Mouse (Mus musculus) adipocyte (in vitro differentiated cells): ENCODE measurements around the gene Znrd1as.

ENCODE experiments used
- DNase-seq: peaks from one replicate; pipeline ENCODE4 v3.0.0-alpha.2; 2016; ENCODE audit warnings: low spot score

Znrd1as gene

GRCm38 (mm10) chr17:36957999-36958743 lies at the start of gene Znrd1as, which contains the start of gene Znrd1:
Gene Znrd1as (plus strand): TSS chr17:36958592.
Gene Znrd1 (minus strand): TSS chr17:36958559.
- DNase-seq = peak; percentile 99

GRCm38 (mm10) chr17:36909802-36910201 lies 48.6 kb upstream of the Znrd1as start:
- DNase-seq = no peak

- DNase-seq = no peak
Measured at GRCm38 (mm10) chr17:36912031-36912430, 46.4 kb upstream of the Znrd1as start.

GRCm38 (mm10) chr17:36914108-36914507 lies 44.3 kb upstream of the Znrd1as start:
- DNase-seq = peak; percentile 86

DNA sequence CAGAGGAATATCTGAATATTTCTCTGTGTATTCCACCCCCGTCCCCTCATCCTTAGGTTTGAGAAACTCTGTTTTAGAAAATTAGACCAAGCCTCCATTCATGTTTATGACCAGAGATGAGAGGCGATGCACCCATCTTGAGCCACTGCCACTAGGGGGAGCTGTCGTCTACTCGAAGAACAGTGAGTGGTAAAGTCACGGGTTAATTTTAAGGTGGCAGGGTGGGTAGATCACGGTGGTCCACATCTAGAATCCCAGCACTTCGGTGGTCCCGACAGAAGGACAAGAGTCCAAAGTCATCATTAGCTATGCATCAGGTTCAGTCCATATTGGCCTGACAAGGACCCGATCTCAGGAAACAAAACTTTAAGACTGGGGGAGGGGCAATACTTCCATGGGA lies 43.3 kb upstream of the Znrd1as start:
- DNase-seq = peak; percentile 64

GRCm38 (mm10) chr17:36920239-36920638 lies 38.2 kb upstream of the Znrd1as start:
- DNase-seq = no peak

DNA sequence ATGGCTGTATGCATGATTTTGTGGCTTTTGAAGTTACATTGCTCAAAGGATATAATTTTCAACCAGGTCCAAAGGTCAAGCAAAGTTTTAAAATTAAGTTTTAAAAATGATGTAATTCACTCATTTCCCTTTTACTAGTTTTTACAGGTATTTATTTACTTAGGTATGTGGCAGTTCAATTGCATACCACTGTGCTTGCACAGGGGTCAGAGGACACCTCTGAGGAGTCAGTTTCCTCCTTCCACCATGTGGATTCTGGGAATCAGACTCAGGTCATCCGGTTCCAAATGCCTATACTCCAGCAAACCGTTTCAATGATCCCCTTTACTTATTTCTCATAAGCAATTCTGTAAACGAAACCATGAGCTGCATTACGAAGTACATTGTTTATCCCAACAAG lies 35.7 kb upstream of the Znrd1as start:
- DNase-seq = no peak

GRCm38 (mm10) chr17:36923491-36923890 lies 34.9 kb upstream of the Znrd1as start:
- no peak for DNase-seq

DNA sequence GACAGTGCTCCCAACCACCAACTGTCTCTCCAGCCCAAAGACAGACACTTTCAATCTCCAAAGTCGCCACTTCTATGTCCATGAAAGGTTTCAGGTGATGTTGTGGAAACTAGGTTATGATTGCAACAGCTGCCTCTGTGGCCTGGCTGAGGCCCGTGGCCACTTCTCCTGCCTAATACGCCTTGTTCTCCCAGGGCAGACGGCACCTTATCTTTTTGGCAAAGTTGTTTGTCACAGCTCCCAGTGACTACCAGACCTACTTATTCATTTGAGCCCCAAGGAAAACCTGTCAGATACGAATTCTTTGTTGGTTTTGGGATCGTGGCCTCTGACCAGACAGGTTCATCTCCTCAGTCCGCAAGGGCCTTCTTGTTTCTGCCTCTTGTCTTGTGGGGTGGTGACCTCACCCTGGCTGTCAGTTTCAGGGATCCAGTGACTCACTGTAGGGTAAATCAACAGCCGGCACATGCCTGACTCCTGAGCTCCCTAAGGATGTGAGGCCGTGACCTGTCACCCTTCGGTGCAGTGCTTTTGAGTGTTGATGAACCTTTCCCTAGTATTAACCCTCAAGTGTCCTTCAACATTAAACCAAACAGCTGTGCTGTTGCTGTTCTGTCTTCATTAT lies 30.8 kb upstream of the Znrd1as start:
- no peak for DNase-seq

DNA sequence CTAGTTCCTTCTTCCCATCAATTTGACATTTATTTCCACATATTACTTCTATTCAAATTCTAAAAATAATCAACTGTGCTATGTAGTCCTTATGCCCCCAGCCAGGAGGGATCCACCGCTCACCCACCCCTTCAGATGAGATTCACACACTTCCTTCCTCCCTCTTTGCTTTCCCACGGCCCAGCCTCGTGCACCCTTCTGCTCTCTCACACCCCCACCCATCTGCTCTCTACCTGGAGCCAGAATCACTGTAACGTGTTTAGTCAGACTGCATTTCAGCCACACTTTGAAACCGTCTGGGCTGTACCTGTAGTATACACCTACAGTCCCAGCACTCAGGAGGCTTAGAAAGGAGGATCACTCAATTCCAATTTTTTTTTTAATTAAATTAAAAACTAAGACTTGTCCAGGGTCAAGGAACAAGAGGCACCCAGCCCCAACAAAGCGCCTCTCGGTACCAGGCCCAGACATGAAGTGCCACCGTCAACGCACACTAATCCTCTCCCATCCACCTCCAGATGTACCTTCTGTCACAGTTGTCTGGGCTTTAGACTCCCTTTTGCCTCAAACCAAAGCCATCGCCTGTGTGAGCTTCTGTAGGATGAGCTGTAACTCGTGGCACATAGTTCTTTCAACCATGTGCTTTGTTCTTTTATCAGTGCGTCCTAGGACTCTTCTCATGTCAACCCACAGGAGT lies 29.0 kb upstream of the Znrd1as start:
- DNase-seq = no peak

GRCm38 (mm10) chr17:36930233-36930632 lies 28.2 kb upstream of the Znrd1as start:
- DNase-seq = no peak

DNA sequence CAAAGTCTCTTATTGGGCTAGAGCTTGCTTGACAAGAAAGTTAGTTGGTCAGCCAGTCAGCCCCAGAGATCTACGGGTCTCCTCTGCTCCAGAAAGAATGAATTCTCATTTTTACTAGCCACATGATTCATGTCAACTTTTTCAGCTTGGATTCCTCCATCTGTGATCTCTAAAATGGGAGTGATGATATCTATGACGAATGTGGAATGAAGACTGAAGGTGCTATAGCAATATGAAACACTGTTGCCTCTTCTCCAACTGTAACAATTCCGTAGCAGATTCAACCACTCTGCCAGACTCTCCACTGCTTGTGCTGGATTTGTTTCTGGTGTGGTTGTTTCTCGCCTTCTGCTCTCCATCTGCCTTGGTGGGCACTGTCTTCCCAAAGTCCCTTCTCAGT lies 27.3 kb upstream of the Znrd1as start:
- DNase-seq = no peak

DNA sequence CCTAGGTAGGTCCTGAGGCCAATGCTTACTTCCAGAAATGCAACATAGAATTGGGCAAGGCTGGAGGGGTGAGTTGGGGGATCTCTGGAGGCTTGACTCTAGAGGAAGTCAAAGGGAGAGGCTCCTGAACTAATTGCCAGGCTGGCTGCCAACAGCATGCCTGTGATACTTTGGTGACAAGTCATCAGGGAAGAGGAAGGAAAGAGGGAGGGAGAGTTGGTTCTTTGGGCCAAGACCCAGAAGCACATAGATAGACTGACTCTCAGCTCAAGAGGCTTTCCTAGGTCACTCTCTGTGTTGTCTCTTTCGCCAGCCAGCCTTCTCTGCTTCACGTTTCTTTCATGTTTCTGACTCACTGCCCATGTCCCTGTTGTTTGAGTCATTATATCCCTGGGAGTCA lies 26.6 kb upstream of the Znrd1as start:
- peak; percentile 46 for DNase-seq

DNA sequence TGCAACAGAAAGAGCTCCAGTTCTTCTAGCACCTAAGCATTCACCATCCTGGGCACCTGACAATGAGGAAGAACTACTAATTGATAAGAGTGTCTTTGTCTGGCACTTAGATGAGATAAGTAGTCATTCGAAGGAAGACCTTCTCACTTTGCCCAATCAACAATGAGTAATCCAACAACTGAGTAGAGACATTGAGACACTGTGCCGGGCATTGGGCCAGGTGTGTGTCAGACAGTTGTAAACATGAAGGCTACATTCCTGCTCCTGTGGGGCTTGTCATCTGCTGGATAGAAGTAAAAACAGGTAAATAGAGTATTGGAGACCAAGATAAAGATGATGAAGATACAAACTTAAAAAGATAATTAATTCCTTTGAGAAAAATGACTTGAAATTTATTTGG lies 20.3 kb upstream of the Znrd1as start:
- DNase-seq = peak; percentile 34

GRCm38 (mm10) chr17:36942391-36942790 lies 16.0 kb upstream of the Znrd1as start:
- no peak for DNase-seq

DNA sequence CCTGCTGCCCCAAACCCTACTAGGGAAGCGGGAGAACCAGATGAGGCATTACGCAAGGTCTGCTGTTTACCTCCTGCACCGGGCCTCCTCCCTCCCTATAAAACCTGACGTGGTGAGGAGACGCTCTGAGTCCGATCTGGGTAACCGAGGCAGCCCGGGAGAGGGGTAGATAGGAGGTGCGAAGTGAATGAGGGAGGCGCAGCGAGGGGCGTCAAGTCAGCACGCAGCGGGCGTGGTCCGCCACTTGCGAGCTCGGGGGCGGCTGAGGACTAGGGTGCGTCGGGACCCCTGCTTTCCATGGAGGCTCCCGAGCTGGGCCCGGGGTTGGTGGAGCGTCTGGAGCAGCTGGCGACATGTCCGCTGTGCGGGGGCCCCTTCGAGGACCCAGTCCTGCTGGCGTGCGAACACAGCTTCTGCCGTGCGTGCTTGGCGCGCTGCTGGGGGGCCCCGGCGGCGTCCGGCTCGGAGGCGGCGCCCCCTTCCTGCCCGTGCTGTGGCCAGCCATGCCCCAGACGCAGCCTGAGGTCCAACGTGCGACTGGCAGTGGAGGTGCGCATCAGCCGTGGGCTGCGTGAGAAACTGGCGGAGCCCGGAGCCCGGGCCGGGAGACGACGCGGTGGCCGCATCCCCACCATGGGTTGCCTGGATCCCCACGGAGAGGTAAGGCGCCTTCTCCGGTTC lies 15.5 kb upstream of the Znrd1as start, which contains the start of gene Rnf39:
Rnf39 (plus strand) TSS at position 128 of the 681 bp plus-strand sequence.
- DNase-seq = no peak

GRCm38 (mm10) chr17:36943691-36944090 lies 14.7 kb upstream of the Znrd1as start:
- DNase-seq = no peak

- no peak for DNase-seq
Measured at GRCm38 (mm10) chr17:36944121-36944775, 14.1 kb upstream of the Znrd1as start.

GRCm38 (mm10) chr17:36947051-36947819 lies 11.2 kb upstream of the Znrd1as start:
- DNase-seq = no peak

GRCm38 (mm10) chr17:36948286-36948685 lies 10.1 kb upstream of the Znrd1as start:
- no peak for DNase-seq

- DNase-seq = no peak
Measured at GRCm38 (mm10) chr17:36949265-36949664, 9.1 kb upstream of the Znrd1as start.
